Mouse (Mus musculus) CD8-positive naive resting alpha-beta T cell, adult 2 months (primary cell): ENCODE measurements around the gene Col18a1.

Experiments used
- DNase-seq, 2 experiments: peaks; one replicate each; pipeline ENCODE4 v3.0.0; 2022; ENCODE audit warnings: low read depth in 2 of 2, low spot score in 2 of 2

Col18a1 gene

DNA sequence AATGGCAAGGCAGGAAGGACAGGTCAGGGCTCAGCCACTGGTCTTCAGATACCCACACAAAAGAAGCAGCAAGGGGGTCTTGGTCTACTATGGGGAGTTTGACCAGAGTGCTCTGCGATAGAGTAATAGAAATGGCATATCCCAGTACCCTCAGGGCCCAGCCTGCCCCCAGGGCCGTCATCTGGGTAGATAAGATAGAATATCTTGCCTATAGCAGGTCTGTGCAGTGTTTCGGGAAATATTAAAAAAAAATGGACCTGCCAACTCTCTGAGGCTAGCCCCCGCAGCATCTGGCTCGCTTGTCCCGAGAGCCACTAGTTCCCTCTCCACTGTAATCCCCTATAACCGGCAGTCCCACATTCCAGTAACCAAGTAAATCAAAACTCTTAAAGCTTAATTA, 97.9 kb downstream of the Col18a1 start:
- no peak for DNase-seq

DNA sequence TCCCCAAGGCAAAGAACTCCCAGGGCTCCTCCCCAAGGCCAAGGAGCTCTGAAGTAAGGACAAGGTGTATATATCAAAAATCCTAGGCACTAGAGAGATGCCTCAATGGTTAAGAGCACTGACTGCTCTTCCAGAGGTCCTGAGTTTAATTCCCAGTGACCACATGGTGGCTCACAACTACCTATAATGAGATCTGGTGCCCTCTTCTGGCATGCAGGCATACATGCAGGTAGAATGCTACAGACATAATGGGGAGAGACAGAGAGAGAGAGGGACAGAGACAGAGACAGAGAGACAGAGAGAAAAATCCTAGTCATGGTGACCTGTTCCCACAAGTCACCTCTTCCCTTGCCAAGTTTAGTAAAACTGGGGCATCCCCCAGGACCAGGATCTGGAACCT, 101.7 kb downstream of the Col18a1 start:
- DNase-seq: no peak

DNA sequence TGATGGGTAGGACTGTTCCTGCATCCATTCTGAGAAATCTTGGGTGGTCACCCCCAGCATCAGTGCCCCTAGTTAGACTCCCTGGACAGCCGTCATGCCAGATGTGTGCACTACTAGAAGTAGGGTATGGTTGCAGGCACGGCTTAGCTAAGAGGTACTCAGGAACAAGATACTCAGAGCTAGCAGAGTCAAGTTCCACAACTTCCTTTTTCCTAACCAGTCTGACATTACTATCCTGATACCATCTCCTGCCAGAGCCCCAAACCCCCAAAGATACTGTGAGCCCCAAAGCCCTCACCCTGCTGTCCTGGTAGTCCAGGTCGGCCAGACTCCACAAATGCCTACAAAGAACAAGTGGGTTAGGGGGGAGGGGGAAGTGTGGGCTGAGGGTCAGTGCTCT, 102.1 kb downstream of the Col18a1 start:
- DNase-seq: no peak

DNA sequence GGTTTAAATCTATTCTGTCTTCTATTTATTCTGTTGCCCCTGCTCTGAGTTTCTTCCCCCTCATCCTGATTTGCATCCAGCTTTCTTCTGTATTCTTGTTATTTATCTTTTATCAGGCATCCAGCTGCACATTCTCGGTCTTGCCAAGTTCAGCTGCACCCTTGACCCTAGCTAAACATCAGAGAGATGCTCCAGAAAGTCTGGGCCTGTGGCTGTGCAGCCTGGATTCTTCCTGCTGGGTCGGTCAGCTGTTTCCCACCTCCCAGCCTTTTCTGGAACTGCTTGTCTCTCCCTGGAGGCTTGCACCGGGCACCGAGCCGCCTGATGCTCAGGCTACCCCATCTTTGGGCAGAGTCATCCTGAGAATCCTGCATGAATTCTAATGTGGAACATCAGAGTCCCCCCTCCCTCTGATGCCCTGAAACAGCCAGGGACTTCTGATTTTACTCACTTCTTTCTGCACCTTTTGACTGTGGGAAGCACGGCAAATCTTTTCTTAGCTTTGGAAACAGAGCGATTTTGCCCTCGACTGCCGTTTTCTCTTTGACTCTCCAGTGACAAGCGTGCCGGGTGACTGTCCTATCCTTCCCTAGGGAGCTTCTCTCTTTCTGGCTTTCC, 103.8 kb downstream of the Col18a1 start:
- DNase-seq: no peak

DNA sequence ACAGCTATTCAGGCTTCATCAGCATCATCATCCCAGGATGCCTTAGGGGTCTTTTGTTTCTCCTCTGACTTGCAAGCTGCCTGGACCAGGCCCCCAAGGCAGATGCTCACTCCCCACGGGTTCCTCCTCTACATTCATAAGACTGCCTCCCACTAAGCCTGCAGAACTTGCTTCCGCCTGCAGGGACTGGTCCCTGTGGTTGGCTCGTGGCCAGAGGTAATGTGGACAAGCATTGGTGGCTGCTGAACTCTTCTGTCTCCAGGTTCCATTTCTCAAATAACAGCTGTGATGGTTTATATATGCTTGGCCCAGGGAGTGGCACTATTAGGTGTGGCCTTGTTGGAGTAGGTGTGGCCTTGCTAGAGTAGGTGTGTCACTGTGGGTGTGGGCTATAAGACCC, 104.9 kb downstream of the Col18a1 start:
- no peak for DNase-seq

DNA sequence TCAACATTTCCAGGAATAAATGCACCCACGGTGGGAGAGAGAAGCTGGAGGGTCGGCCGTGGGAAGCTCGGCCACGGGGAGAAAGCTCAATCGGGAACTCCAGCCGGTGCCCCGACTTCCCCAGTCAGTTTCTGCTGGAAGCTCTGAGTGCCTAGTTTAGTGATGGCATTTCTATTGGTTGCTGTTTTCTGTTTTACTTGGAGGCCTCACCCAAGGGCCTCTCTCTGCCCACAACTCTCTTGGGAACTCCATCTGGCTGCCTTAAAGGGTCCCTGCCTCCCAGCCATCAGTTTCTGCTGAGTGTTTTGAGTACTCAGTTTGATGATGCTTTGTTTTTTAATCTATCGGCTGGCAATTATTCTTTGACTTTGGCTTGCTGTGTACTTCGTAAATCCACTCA, 109.6 kb downstream of the Col18a1 start:
- DNase-seq: no peak

DNA sequence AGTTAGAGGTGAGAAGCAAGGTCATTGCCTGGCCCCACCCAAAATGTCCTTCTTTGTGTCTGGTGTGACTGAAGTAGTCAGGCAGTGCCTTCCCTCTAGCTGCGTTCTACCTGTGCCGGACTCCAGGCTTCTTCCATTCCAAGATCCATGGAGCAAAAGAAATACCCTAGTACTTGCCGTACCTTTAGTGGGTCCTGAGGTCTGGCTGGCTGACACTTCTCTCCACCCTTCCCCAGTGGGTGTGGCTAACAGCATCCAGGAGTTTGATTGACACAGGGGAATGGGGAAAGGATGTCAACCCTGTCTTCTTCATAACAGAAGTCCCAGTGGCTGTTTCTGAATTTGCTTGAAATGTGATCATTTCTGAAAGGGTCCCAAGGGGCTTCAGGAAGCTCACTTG, 117.7 kb downstream of the Col18a1 start:
- no peak for DNase-seq

DNA sequence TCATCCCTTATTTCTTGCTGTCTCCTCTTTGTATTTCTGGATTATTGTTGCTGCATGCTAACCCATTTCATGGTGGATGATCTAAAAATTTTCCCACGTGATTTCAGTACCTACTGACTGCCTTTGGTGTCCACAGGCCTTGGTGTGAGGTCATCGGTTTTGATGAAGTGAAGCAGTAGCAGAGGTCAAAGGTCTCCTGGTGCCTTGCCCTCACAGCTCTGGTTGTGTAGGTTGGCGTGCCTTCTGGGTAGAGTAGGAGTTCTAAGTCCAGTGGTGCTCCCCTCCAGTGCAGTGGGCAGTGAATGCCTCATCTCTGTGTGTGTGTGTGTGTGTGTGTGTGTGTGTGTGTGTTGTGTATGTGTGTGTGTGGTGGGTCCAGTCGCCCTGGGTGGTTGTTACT, 118.2 kb downstream of the Col18a1 start:
- no peak for DNase-seq

DNA sequence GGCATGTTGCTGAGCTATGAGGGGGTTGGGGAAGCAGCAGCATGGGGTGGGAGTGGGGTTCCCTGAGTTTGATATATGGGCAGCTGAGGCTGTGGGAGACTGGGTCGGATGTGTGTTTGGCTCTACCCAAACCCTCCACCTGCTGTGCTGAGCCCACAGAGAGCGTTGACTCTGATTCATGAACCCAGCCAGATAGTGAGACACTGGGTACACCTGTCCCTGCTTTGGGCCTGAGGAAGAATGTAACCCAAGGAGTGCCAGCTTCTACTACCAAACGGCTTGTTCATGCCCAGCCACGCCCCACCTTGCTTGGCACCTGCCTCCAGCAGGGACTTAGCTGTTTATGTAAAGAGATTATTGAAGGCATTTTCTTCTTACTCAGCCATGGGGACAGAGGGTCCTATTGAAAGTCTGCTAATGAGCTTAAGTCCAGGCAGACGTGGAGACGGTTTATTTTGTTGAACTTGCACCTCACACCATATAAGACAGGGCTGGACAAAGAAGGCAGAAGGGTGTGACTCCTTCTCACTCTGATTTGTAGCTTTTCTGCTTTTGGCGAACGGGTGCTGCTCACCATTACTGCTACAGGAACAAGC, 127.7 kb downstream of the Col18a1 start:
- no peak for DNase-seq

DNA sequence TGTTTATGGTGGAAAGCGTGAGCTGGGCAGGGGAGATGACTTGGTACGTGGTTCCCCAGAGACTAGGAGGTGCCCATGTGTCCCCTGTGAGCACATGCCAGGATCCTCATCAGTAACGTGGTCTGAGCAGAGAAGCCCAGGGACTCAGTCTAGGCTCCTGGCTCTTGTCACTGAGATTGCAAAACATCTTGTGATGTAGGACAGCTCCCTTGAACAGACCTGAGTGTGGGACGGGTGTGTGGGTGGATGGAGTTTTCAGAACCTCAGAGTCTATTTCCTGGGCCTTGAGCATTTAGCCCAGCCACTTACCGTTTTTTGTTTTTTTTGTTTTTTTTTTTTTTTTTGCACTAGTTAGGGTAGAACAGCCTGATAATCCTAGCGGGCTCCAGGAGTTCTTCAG, 130.9 kb downstream of the Col18a1 start:
- DNase-seq: no peak

DNA sequence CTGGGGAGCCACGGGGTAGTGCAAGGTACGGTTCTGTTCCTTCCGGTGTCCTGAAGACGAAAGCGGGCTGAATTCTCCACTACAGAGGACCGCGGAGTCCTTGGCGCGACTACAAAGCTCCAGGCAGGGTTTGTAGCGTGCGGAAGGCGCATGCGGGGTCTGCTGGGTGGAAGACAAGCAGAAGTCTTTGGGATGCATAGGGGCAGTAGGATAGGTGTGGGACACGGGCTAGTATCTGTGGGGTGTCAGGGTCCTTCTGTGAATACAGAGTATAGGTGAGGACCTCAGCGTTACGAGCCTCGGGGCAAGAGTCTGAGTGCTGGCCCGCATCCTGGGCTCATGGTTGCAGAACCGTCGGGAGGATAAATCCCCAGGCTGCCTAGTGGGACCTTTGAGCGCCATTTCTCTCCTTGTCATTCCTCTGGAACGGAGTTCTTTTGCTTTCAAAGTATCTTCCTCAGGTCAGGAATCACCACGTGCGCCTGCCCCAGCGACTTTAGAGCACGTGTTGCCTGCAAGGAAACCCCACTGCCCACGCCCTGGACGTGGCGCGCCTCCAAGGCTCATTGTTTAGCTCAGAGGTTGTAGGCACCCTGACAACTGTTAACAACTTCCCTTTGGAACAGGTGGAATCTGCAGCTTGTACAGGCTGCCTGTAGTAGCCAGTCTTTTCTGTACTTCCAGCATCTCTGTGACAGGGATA, 132.9 kb downstream of the Col18a1 start:
- DNase-seq: no peak

DNA sequence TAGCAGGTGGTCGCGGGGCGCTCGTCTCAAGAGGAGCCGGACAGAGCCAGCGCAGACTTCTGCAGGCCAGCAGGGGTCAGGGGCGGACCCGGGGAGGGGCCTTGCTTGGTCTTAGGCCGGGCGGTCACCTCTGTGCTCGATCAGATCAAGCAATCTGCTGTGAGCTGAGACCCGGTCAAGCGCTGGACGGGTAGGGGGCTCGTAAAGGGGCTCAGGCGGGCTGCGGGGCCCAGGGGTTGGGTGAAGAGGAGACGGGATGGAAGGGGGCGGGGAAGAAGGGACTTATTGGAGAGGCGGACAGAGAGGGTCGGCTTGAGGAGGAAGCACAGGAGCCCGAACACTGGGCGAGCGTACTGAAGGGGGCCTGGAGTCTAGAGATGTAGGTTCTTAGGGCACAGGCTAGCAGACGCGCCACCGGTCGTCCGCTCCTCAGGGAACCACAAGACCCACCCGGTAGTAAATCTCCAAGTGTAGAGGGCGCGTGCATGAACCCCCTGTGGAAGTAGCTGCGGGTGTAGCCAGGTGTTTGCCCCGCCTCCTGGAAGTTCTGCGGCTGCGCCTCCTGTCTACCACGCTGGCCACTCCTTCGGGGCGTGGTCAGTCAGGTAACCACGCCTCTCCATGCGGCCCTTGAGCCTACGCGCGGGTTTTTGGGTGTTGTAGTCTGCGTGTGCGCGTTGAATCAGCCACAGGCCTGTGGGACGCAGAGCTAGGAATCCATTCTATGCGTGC, 133.6 kb downstream of the Col18a1 start:
- DNase-seq: peak; percentile 94 to 97

DNA sequence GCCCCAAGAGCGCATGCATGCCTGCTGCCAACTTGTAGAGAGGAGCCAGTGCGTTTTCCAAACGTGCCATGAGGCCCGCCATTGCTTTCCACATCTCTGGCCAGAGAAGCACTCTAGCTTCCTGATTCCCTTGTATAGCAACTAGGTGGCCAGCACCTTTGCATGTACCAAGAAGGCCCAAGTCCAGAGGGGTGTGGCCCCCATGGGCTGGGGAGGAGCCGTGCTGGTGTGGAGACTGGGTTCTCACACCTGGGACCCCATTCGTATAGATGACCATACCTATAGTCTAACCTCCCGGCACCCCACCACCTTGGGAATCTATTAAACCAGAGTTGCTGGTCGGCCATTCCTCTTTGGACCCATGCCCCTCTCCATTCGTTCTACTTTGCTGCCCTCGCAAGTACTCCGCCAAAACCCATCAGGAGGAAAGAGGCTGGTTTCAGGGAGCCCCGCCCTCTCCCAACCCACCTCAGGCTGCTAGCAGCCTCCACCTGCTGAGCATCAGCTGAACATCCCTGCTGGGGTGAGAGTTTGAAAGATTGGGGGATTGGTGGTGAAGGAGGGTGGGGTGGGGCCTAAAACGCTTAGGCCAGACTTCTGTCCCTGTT, 134.5 kb downstream of the Col18a1 start, which contains the start of gene Slc19a1:
TSS of gene Slc19a1 (plus strand) at position 474 of the 608 bp plus-strand sequence.
- no peak for DNase-seq

DNA sequence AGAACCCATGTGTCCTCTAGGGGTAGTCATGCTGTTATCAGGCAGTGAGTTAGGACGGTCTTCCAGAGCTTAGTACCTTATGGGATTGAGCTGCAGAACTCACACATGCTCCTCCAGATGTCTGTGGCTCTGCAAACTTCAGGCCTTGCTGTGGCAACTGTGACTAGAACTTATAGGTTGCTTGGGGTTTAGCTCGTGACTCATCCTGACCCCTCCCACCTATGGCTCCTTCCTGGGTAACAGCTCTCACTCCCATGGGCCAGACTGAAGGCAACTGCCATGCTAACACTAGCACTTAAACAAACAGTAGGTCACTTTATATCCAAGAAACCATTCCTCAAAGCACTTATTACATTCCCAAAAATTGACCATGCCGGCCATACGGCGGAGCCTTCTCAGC, 135.7 kb downstream of the Col18a1 start:
- DNase-seq: no peak

DNA sequence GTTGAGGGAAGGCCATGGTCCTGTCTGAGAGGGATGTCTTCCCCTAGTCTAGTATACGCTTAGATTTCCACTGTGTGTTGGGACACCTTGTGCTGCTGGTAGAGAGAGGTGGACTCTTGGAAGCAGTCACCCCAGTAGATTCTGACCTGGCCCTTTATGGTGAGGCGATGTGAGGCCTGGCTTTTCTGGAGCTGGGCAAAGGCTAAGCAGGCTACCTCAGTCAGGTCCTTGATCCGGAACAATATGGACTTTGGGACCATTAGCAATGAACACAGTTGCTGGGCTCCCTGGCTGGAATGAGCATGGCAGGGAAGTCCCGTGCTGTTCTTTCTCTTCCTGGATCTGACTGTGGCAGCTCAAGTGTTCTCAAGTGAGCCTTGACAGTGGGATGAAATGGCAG, 136.6 kb downstream of the Col18a1 start:
- no peak for DNase-seq

DNA sequence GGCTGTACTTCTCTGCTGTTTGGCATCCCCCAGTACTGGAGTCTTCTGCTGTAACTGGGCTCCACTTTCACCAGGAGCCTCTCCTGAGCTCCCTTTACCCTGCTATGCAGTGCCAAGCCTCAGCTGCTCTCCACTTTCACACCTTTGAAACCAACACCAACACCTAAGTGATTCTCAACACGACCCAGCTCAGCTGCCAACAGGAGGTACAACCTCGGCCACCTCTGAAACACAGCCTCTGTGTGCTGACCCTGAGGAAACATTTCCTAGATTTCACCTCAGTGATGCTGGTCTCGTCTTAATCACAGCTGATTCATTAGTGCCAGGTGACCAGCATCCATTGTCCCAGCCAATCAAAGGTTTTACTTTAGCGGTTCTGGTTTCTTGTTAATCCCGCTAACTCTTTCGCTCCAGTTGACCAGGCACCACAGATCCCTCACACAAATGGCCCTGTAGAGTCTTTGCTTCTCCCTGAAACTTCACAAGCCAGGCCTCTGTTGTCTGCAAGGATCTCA, 137.5 kb downstream of the Col18a1 start:
- DNase-seq: no peak

DNA sequence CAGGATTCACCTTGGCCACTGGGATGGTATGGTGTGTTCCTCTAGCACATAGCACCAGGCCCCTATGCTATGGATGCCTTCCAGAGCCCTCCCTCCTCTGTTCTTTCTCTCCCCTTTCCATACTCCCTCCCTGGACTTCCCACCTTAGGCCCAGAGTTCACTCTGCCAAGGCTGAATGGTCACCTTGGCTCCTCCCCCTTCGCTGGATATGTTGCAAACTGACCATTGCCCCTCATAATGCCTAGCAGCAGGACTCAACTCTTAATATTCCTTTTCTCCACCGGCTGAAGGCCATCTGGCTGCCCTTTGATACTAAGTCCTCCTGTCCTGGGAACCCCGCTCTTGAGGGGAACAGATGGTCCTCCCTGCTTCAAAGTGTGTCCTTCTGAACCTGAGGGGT, 139.4 kb downstream of the Col18a1 start:
- DNase-seq: no peak

DNA sequence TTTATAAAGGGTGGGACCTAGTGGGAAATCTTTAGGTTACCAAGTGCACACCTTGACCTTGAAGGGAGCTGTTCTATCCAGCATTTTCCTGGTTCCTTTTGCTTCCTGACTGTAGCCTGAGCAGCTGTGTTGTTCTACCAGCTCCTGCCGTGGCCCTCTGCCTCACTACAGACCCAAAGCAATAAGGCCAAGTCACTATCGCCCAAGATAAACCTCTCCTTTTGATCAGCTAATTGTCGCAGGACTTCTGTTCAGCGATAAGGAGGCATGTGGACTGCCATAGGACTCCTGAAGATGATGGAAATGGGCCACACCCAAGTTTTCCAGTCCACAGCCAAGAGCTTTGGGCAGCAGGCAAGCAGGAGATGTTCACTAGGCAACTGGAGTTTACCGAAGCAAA, 142.1 kb downstream of the Col18a1 start:
- DNase-seq: no peak

DNA sequence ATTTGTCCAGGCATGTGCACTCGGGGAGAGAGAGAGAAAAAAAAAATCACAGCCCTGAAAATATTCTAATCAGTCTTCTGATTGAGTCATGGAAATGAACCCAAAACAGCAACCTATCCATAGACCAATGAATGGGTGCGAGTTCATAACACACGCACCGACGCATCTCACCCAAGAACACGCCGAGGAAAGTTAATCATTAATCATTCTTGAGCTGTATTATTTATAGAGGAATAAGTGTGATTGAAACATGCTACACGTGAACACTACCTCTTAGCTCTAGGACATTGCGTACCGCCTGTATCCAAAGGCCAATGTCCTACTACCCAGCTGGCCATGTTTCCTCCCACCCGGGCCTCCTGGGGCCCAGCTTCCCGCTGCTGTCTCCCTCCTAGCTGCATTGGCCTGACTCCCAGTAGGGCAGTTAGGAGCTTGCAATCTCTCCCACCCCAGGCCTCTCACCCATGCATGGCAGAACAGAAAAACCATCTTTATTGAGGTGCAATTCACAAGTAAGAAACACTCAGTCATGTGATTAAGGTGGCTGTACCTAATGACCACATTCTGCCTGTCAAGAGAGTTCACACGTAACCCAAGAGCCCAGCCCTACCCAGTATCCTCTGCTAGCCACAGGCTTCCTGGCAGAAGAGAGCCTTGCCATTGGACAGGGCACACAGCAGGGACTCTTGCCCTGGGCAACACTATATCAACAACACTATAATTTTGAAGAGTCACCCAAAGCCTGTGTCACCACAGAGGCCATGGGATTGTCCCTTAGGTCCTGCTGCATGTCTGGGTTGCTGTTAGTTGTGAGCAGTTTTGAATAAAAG, 143.8 kb downstream of the Col18a1 start:
- DNase-seq: no peak

DNA sequence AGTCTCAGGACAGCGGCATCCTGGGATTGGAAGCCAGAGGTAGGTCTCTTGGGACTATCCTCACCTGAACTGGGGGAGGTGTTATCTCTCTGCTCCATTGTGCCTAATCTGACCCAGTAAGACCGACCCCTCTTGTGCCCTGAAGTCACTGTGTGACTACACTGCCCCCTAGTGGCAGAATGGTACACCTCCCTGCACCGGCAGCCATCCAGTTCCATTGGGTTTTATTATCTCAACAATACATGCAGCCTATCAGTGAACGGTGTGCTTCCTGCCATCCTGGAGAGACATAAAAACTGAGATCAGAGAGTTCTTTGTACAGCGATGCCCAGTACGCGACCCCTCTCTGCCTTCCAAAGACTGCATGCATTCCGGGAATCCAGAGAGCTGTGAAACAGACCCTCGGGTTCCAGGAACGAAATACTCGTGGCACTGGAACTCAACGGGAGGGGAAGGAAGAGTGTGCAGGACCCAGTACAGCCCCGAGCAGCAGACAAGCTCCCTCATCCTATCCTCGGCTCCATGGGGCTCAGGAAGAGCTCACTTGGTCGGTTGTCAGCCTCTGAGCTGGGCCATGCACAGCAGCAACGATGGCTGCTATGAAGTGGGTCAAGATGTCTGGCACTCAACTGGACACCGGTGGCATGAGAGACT, 144.8 kb downstream of the Col18a1 start:
- peak; percentile 72 to 80 for DNase-seq
